Mouse (Mus musculus): ENCODE data around the gene Osbpl3. TPM values are rescaled to one million over a fixed set of nuclear protein-coding genes. Genes with fewer than 3 reads are reported as not detected.
A peak's percentile ranks its signal among the peaks of the same experiment; 100 is the strongest.

Gene Osbpl3
- polyA plus RNA-seq, 1 experiment from 2014 or later: 9.3 TPM

- Histone ChIP-seq H3K27me3 (ENCODE audit: control insufficient read depth, insufficient read depth, low read length) (no peaks in the 10 kb centered on the region), H3K4me3 (ENCODE audit: low read depth, low read length) (no peak overlapping the region), H3K27ac (ENCODE audit: low read depth, low read length) (no peak overlapping the region), H3K4me1 (ENCODE audit: control insufficient read depth, insufficient read depth, low read length) (peaks cover 10% of the 10 kb centered on the region), H3K36me3 (ENCODE audit: control insufficient read depth, insufficient read depth, low read length) (no peaks in the 10 kb centered on the region), H3K9me3 (replicated peaks; ENCODE audit: control insufficient read depth, low read length) (no peaks in the 10 kb centered on the region), H3K4me2 (no peak overlapping the region), H3K9ac (ENCODE audit: low read depth, low read length) (no peak overlapping the region)
- no peak for ATAC-seq (replicated peaks; ENCODE audit: insufficient number of reproducible peaks, low FRiP score, low TSS enrichment)
- WGBS (ENCODE audit: insufficient replicate concordance): 72% methylated on average over 1 of the region's 1 CpGs
Observed at GRCm38 (mm10) chr6:50413381-50413780, 42.6 kb downstream of the Osbpl3 start.

GRCm38 (mm10) chr6:50412174-50412573, 43.8 kb downstream of the Osbpl3 start:
- no peak for ATAC-seq (replicated peaks; ENCODE audit: insufficient number of reproducible peaks, low FRiP score, low TSS enrichment)
- 43% methylated on average over 4 of the region's 4 CpGs for WGBS (ENCODE audit: insufficient replicate concordance)
- Histone ChIP-seq H3K4me2 (no peak overlapping the region), H3K9me3 (replicated peaks; ENCODE audit: control insufficient read depth, low read length) (no peaks in the 10 kb centered on the region), H3K36me3 (ENCODE audit: control insufficient read depth, insufficient read depth, low read length) (no peaks in the 10 kb centered on the region), H3K4me3 (ENCODE audit: low read depth, low read length) (no peak overlapping the region), H3K4me1 (ENCODE audit: control insufficient read depth, insufficient read depth, low read length) (peaks cover 10% of the 10 kb centered on the region), H3K27me3 (ENCODE audit: control insufficient read depth, insufficient read depth, low read length) (no peaks in the 10 kb centered on the region), H3K9ac (ENCODE audit: low read depth, low read length) (no peak overlapping the region), H3K27ac (ENCODE audit: low read depth, low read length) (no peak overlapping the region)

GRCm38 (mm10) chr6:50404698-50405097, 51.3 kb downstream of the Osbpl3 start:
- H3K4me3 ChIP-seq (ENCODE audit: low read depth, low read length): no peak overlapping the region
- H3K27ac ChIP-seq (ENCODE audit: low read depth, low read length): peak overlapping the region; percentile 62; the same call in 1 of the 2 replicates
- 71% methylated on average over 11 of the region's 11 CpGs for WGBS (ENCODE audit: insufficient replicate concordance)
- no peaks in the 10 kb centered on the region for H3K9me3 ChIP-seq (replicated peaks; ENCODE audit: control insufficient read depth, low read length)
- no peak overlapping the region for H3K9ac ChIP-seq (ENCODE audit: low read depth, low read length)
- ATAC-seq (replicated peaks; ENCODE audit: insufficient number of reproducible peaks, low FRiP score, low TSS enrichment): no peak
- H3K27me3 ChIP-seq (ENCODE audit: control insufficient read depth, insufficient read depth, low read length): no peaks in the 10 kb centered on the region
- peaks cover 13% of the 10 kb centered on the region for H3K4me1 ChIP-seq (ENCODE audit: control insufficient read depth, insufficient read depth, low read length)
- H3K36me3 ChIP-seq (ENCODE audit: control insufficient read depth, insufficient read depth, low read length): no peaks in the 10 kb centered on the region
- no peak overlapping the region for H3K4me2 ChIP-seq

- Histone ChIP-seq H3K9ac (ENCODE audit: low read depth, low read length) (no peak overlapping the region), H3K4me2 (no peak overlapping the region), H3K27ac (ENCODE audit: low read depth, low read length) (no peak overlapping the region), H3K9me3 (replicated peaks; ENCODE audit: control insufficient read depth, low read length) (no peaks in the 10 kb centered on the region), H3K4me1 (ENCODE audit: control insufficient read depth, insufficient read depth, low read length) (peaks cover 17% of the 10 kb centered on the region), H3K27me3 (ENCODE audit: control insufficient read depth, insufficient read depth, low read length) (no peaks in the 10 kb centered on the region), H3K36me3 (ENCODE audit: control insufficient read depth, insufficient read depth, low read length) (no peaks in the 10 kb centered on the region), H3K4me3 (ENCODE audit: low read depth, low read length) (no peak overlapping the region)
- no peak for ATAC-seq (replicated peaks; ENCODE audit: insufficient number of reproducible peaks, low FRiP score, low TSS enrichment)
- 80% methylated on average over 4 of the region's 4 CpGs for WGBS (ENCODE audit: insufficient replicate concordance)
Observed at GRCm38 (mm10) chr6:50403524-50403923, 52.5 kb downstream of the Osbpl3 start.

- H3K4me2 ChIP-seq: no peak overlapping the region
- 79% methylated on average over 4 of the region's 4 CpGs for whole genome bisulfite sequencing (ENCODE audit: insufficient replicate concordance)
- peaks cover 17% of the 10 kb centered on the region for H3K4me1 ChIP-seq (ENCODE audit: control insufficient read depth, insufficient read depth, low read length)
Observed at GRCm38 (mm10) chr6:50402872-50403271, 53.1 kb downstream of the Osbpl3 start.

GRCm38 (mm10) chr6:50400234-50400633, 55.8 kb downstream of the Osbpl3 start:
- H3K4me1 ChIP-seq (ENCODE audit: control insufficient read depth, insufficient read depth, low read length): peaks cover 14% of the 10 kb centered on the region

More at GRCm38 (mm10) chr6:50402872-50403271, 53.1 kb downstream of the Osbpl3 start:
- Histone ChIP-seq H3K27me3 (ENCODE audit: control insufficient read depth, insufficient read depth, low read length) (no peaks in the 10 kb centered on the region), H3K9me3 (replicated peaks; ENCODE audit: control insufficient read depth, low read length) (no peaks in the 10 kb centered on the region), H3K27ac (ENCODE audit: low read depth, low read length) (no peak overlapping the region), H3K4me3 (ENCODE audit: low read depth, low read length) (no peak overlapping the region), H3K9ac (ENCODE audit: low read depth, low read length) (no peak overlapping the region), H3K36me3 (ENCODE audit: control insufficient read depth, insufficient read depth, low read length) (no peaks in the 10 kb centered on the region)
- ATAC-seq (replicated peaks; ENCODE audit: insufficient number of reproducible peaks, low FRiP score, low TSS enrichment): no peak

GRCm38 (mm10) chr6:50399427-50400195, 56.4 kb downstream of the Osbpl3 start:
- 48% methylated on average over 7 of the region's 7 CpGs for WGBS (ENCODE audit: insufficient replicate concordance)
- H3K27ac ChIP-seq (ENCODE audit: low read depth, low read length): no peak overlapping the region
- no peaks in the 10 kb centered on the region for H3K27me3 ChIP-seq (ENCODE audit: control insufficient read depth, insufficient read depth, low read length)
- H3K4me2 ChIP-seq: no peak overlapping the region
- H3K4me3 ChIP-seq (ENCODE audit: low read depth, low read length): no peak overlapping the region
- no peak overlapping the region for H3K9ac ChIP-seq (ENCODE audit: low read depth, low read length)
- no peaks in the 10 kb centered on the region for H3K9me3 ChIP-seq (replicated peaks; ENCODE audit: control insufficient read depth, low read length)
- H3K4me1 ChIP-seq (ENCODE audit: control insufficient read depth, insufficient read depth, low read length): peaks cover 10% of the 10 kb centered on the region
- ATAC-seq (replicated peaks; ENCODE audit: insufficient number of reproducible peaks, low FRiP score, low TSS enrichment): no peak
- H3K36me3 ChIP-seq (ENCODE audit: control insufficient read depth, insufficient read depth, low read length): no peaks in the 10 kb centered on the region

More at GRCm38 (mm10) chr6:50400234-50400633, 55.8 kb downstream of the Osbpl3 start:
- H3K9ac ChIP-seq (ENCODE audit: low read depth, low read length): no peak overlapping the region
- no peak overlapping the region for H3K27ac ChIP-seq (ENCODE audit: low read depth, low read length)
- 70% methylated on average over 6 of the region's 6 CpGs for WGBS (ENCODE audit: insufficient replicate concordance)
- H3K4me3 ChIP-seq (ENCODE audit: low read depth, low read length): no peak overlapping the region
- no peak for ATAC-seq (replicated peaks; ENCODE audit: insufficient number of reproducible peaks, low FRiP score, low TSS enrichment)
- H3K4me2 ChIP-seq: no peak overlapping the region
- no peaks in the 10 kb centered on the region for H3K27me3 ChIP-seq (ENCODE audit: control insufficient read depth, insufficient read depth, low read length)
- H3K9me3 ChIP-seq (replicated peaks; ENCODE audit: control insufficient read depth, low read length): no peaks in the 10 kb centered on the region
- H3K36me3 ChIP-seq (ENCODE audit: control insufficient read depth, insufficient read depth, low read length): no peaks in the 10 kb centered on the region

- Histone ChIP-seq H3K9me3 (replicated peaks; ENCODE audit: control insufficient read depth, low read length) (no peaks in the 10 kb centered on the region), H3K36me3 (ENCODE audit: control insufficient read depth, insufficient read depth, low read length) (no peaks in the 10 kb centered on the region), H3K4me3 (ENCODE audit: low read depth, low read length) (no peak overlapping the region), H3K9ac (ENCODE audit: low read depth, low read length) (no peak overlapping the region), H3K4me2 (no peak overlapping the region), H3K27me3 (ENCODE audit: control insufficient read depth, insufficient read depth, low read length) (no peaks in the 10 kb centered on the region), H3K4me1 (ENCODE audit: control insufficient read depth, insufficient read depth, low read length) (peaks cover 7% of the 10 kb centered on the region; the same call in 1 of the 2 replicates), H3K27ac (ENCODE audit: low read depth, low read length) (no peak overlapping the region)
- 90% methylated on average over 6 of the region's 6 CpGs for WGBS (ENCODE audit: insufficient replicate concordance)
- ATAC-seq (replicated peaks; ENCODE audit: insufficient number of reproducible peaks, low FRiP score, low TSS enrichment): no peak
Observed at GRCm38 (mm10) chr6:50398324-50398723, 57.7 kb downstream of the Osbpl3 start.

GRCm38 (mm10) chr6:50397116-50397515, 58.9 kb downstream of the Osbpl3 start:
- H3K27me3 ChIP-seq (ENCODE audit: control insufficient read depth, insufficient read depth, low read length): no peaks in the 10 kb centered on the region
- no peak for ATAC-seq (replicated peaks; ENCODE audit: insufficient number of reproducible peaks, low FRiP score, low TSS enrichment)
- H3K4me3 ChIP-seq (ENCODE audit: low read depth, low read length): no peak overlapping the region
- no peaks in the 10 kb centered on the region for H3K36me3 ChIP-seq (ENCODE audit: control insufficient read depth, insufficient read depth, low read length)
- no peak overlapping the region for H3K4me2 ChIP-seq
- H3K4me1 ChIP-seq (ENCODE audit: control insufficient read depth, insufficient read depth, low read length): peaks cover 7% of the 10 kb centered on the region; the same call in 1 of the 2 replicates
- H3K9ac ChIP-seq (ENCODE audit: low read depth, low read length): no peak overlapping the region
- 64% methylated on average over 5 of the region's 5 CpGs for WGBS (ENCODE audit: insufficient replicate concordance)
- no peaks in the 10 kb centered on the region for H3K9me3 ChIP-seq (replicated peaks; ENCODE audit: control insufficient read depth, low read length)
- H3K27ac ChIP-seq (ENCODE audit: low read depth, low read length): no peak overlapping the region
